Mouse (Mus musculus) large intestine, adult 2 months (tissue): Measurements from ENCODE around the gene Olfr1025-ps1. TPM values are rescaled to one million over a fixed set of nuclear protein-coding genes. Genes with fewer than 3 reads are reported as not detected.

Experiments
- DNase-seq: peaks from one replicate; pipeline ENCODE4 v3.0.0-alpha.2; 2012; ENCODE audit warnings: low read depth, low spot score
- WGBS: fragments of 180-500 bp; shearing (Covaris S2); methylation state at CpG from one replicate; pipeline ENCODE4 v1.1.7; 2018; 5-methylcytosine and 5-hydroxymethylcytosine counted together
- polyA plus RNA-seq: library from polyadenylated mRNA; depleted of rRNA; stranded (reverse); fragments of >200 nt; gene quantifications from 2 replicates; pipeline ENCODE4 v1.2.3, GENCODE M21; 2012; rRNA removed

Gene Olfr1025-ps1
- polyA plus RNA-seq: not detected in 2 replicates

DNA sequence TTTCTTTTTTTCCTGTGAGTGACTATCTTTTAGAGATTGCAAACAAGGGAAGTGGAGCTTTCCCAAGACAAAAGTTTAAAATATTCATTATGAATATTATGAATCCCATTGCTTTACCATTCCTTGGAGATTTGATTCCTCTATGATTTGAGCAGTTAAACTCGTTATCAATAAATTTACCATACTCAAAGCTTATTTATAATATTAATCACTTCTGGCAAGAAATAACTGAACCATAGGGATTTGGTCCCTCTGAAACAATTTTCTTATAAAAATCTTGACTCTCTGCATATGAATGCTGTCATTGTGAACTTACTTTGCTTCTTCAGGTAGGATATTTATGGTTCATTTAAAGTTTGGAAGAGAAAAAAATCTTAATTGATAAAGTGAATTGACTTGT lies at the start of gene Olfr1025-ps1:
TSS of gene Olfr1025-ps1 (plus strand) at position 301 of the 400 bp plus-strand sequence.
- 34% methylated on average over 1 of the region's 1 CpGs for WGBS

DNA sequence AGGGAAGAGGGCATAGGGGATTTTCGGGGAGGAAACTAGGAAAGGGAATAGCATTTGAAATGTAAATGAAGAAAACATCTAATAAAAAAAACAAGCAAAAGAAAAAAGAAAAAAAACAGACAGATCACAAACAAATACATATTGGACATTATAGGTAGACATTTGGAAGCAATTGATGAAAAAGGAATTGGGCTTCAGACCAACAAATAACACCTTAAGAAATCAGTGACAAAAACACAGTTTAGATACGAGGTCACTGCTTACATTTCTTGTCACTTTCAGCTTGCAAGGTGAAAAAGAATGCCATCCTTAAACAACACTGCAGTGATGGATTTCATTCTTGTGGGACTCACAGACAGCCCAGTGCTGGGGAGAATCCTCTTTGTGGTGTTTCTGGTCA lies 46.7 kb upstream of the Olfr1025-ps1 start, which contains the start of gene Olfr1022:
TSS of gene Olfr1022 (plus strand) at position 301 of the 400 bp plus-strand sequence.
- DNase-seq: no peak
- WGBS: 40% methylated on average over 2 of the region's 2 CpGs

More for the DNA sequence above, at the start of gene Olfr1025-ps1:
- DNase-seq: no peak

DNA sequence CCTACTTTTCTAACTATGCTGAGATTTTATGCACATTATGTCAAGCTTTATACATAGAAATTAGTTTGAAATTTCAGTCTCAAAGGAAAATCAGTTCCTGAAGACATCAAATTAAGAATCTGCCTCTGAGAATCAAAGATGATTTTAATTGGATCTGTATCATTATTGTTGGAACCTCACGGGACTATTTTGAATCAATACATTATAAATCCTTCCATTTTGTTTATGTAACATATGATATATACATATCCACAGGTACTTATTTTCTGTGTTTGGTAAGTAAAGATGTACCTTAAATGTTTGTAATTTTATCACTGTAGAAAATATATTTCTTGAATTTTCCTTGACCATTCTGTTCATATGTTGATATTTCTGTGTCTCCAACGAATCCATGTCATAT lies 29.7 kb upstream of the Olfr1025-ps1 start, which contains the start of gene Olfr1023:
TSS of gene Olfr1023 (plus strand) at position 301 of the 400 bp plus-strand sequence.
- WGBS: 48% methylated on average over 2 of the region's 2 CpGs
- DNase-seq: no peak

DNA sequence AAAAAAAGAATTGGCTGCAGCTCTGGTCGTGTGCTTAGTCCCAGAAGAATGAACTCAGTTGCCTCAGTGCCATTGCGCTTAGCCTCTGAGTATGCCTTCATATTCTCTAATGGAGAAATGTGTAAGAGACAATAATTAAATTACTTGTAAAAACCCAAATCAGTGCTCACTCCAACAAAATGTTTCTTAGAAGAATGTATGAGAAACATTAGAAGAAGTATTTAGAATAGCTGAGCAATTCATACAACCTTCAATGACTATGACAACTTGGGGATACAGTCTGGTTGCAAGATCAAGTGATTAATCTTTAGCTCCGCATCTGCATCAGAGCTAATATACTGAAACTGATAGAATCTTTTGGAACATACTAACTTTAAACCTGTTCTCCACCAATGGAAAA lies 10.0 kb upstream of the Olfr1025-ps1 start, which contains the start of gene Olfr1024:
TSS of gene Olfr1024 (minus strand) at position 101 of the 400 bp plus-strand sequence.
- DNase-seq: no peak
- WGBS: 81% methylated on average over 3 of the region's 3 CpGs

DNA sequence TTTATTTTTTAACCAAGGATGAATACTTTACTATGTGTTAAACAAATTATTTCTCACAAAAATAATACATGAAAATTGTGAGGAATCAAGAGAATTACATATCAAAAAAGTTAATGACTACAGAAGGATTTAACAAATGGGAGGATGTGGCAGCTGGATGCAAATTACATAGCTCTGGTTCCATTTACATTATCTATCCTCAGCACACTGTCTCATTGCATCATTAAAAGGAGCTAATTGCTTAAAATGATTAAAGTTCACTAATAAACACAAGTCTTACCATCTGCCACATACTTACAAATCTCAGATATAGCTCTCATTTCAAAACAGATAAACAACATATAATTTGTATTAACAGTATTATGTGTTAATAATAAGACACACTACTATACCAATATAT lies 1.8 kb upstream of the Olfr1025-ps1 start:
- no peak for DNase-seq

DNA sequence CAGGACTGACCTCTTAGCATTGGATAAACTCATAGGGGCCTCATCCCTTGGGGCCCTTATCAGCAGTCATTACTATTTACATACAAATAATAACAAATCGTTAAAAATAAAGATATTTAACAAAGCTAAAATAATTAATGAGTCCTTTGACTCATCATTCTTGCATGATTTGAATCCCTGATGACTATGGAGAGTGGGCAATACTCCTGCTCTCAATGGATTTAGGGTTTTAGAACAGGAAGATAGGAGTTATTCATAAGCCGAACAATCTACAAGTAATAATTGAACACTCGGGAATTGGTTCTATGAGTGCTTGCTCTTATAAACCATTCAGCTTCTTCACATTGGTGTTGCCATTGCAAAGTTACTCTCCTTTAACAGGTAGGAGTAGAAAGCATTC lies 6.3 kb downstream of the Olfr1025-ps1 start, which contains the start of gene Olfr1026:
TSS of gene Olfr1026 (plus strand) at position 301 of the 400 bp plus-strand sequence.
- no peak for DNase-seq
- WGBS: 89% methylated on average over 3 of the region's 3 CpGs

DNA sequence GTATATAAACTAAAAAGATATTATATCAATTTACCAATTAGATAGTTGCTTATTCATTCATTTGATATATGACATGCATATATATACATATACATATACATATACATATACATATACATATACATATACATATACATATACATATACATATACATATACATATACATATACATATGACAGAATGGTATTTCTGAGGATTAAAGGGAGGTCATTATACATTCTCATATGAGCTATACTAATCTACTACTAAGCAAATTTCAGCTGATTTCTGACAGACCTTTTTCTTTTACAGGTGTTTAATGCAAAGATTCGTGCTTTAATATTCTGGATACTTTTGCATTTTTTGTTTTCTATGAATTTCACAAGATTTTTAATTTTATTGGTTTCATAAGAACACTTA lies 35.1 kb downstream of the Olfr1025-ps1 start, which contains the start of gene Olfr1028:
TSS of gene Olfr1028 (plus strand) at position 301 of the 400 bp plus-strand sequence.
- DNase-seq: no peak
- WGBS: 71% methylated on average over 1 of the region's 1 CpGs

Other genes starting within 250 kb of the Olfr1025-ps1 start
- gene Olfr1006, start 236.4 kb upstream of the Olfr1025-ps1 start, polyA plus RNA-seq: not detected in 2 replicates
- gene Olfr1008, start 225.8 kb upstream of the Olfr1025-ps1 start, polyA plus RNA-seq: not detected in 2 replicates
- not detected in 2 replicates for gene Olfr1009, start 199.8 kb upstream of the Olfr1025-ps1 start, polyA plus RNA-seq
- gene Olfr1012, start 152.4 kb upstream of the Olfr1025-ps1 start, polyA plus RNA-seq: not detected in 2 replicates
- gene Olfr1013, start 148.1 kb upstream of the Olfr1025-ps1 start, polyA plus RNA-seq: not detected in 2 replicates
- not detected in 2 replicates for gene Olfr1014, start 142.5 kb upstream of the Olfr1025-ps1 start, polyA plus RNA-seq
- gene Olfr1015, start 133.2 kb upstream of the Olfr1025-ps1 start, polyA plus RNA-seq: not detected in 2 replicates
- gene Olfr1016, start 112.6 kb upstream of the Olfr1025-ps1 start, polyA plus RNA-seq: not detected in 2 replicates
- not detected in 2 replicates for gene Olfr1018, start 96.7 kb upstream of the Olfr1025-ps1 start, polyA plus RNA-seq
- not detected in 2 replicates for gene Olfr1019, start 69.7 kb upstream of the Olfr1025-ps1 start, polyA plus RNA-seq
- not detected in 2 replicates for gene Olfr1020, start 68.2 kb upstream of the Olfr1025-ps1 start, polyA plus RNA-seq
- not detected in 2 replicates for gene Olfr1022, start 46.6 kb upstream of the Olfr1025-ps1 start, polyA plus RNA-seq
- gene Olfr1023, start 29.6 kb upstream of the Olfr1025-ps1 start, polyA plus RNA-seq: not detected in 2 replicates
- not detected in 2 replicates for gene Olfr1024, start 10.1 kb upstream of the Olfr1025-ps1 start, polyA plus RNA-seq
- not detected in 2 replicates for gene Olfr1026, start 6.4 kb downstream of the Olfr1025-ps1 start, polyA plus RNA-seq
- not detected in 2 replicates for gene Olfr1028, start 35.2 kb downstream of the Olfr1025-ps1 start, polyA plus RNA-seq
- gene Olfr1029, start 58.7 kb downstream of the Olfr1025-ps1 start, polyA plus RNA-seq: not detected in 2 replicates
- not detected in 2 replicates for gene Olfr1030, start 64.1 kb downstream of the Olfr1025-ps1 start, polyA plus RNA-seq
- not detected in 2 replicates for gene Olfr1031, start 75.1 kb downstream of the Olfr1025-ps1 start, polyA plus RNA-seq
- not detected in 2 replicates for gene Olfr1032, start 90.3 kb downstream of the Olfr1025-ps1 start, polyA plus RNA-seq
- gene Olfr1033, start 105.4 kb downstream of the Olfr1025-ps1 start, polyA plus RNA-seq: 0.12 and 0.34 TPM in 2 replicates
- 0.01 and 0.03 TPM in 2 replicates for gene Olfr1034, start 130.7 kb downstream of the Olfr1025-ps1 start, polyA plus RNA-seq
- gene Olfr1036, start 158.8 kb downstream of the Olfr1025-ps1 start, polyA plus RNA-seq: not detected in 2 replicates
- gene Olfr1037, start 172.2 kb downstream of the Olfr1025-ps1 start, polyA plus RNA-seq: not detected in 2 replicates
- not detected in 2 replicates for gene Olfr1039, start 220.7 kb downstream of the Olfr1025-ps1 start, polyA plus RNA-seq
- gene Olfr1040, start 231.5 kb downstream of the Olfr1025-ps1 start, polyA plus RNA-seq: not detected in 2 replicates
- gene Olfr1042, start 246.6 kb downstream of the Olfr1025-ps1 start, polyA plus RNA-seq: not detected in 2 replicates